Mouse (Mus musculus) forebrain, postnatal 0 days (tissue): ENCODE results near the gene Sfta2. TPM values are rescaled to one million over a fixed set of nuclear protein-coding genes. Genes with fewer than 3 reads are reported as not detected.

ENCODE experiments used
- ATAC-seq: fragments of 200-750 bp; cut with Nextera tagmentation; 2 replicates; pipeline ENCODE4 v1.8.0; 2017; ENCODE audit warnings: mild to moderate bottlenecking, moderate library complexity
- DNase-seq: peaks from one replicate; pipeline ENCODE4 v3.0.0-alpha.2; 2015
- H3K27ac ChIP-seq: fragments of 300-500 bp; sonication (generic); 2 replicates; pipeline ENCODE4 v1.5.1; 2014; ENCODE audit warnings: low read depth, mild to moderate bottlenecking, antibody characterized with exemption, low read length, moderate library complexity, mixed read lengths
- H3K27me3 ChIP-seq: fragments of 300-500 bp; sonication (generic); 2 replicates; pipeline ENCODE4 v1.6.1; 2014; ENCODE audit warnings: mild to moderate bottlenecking, low read length, mixed read lengths; ENCODE audit not compliant: insufficient read depth
- H3K36me3 ChIP-seq: fragments of 300-500 bp; sonication (generic); 2 replicates; pipeline ENCODE4 v1.6.1; 2014; ENCODE audit warnings: mild to moderate bottlenecking, moderate library complexity; ENCODE audit not compliant: insufficient read depth
- H3K4me1 ChIP-seq: fragments of 300-500 bp; sonication (generic); 2 replicates; pipeline ENCODE4 v1.6.1; 2014; ENCODE audit warnings: antibody characterized with exemption; ENCODE audit not compliant: insufficient read depth
- H3K4me2 ChIP-seq: fragments of 300-500 bp; sonication (generic); 2 replicates; pipeline ENCODE4 v1.6.1; 2014; ENCODE audit warnings: low read depth, mild to moderate bottlenecking, moderate library complexity
- H3K4me3 ChIP-seq: fragments of 300-500 bp; sonication (generic); 2 replicates; pipeline ENCODE4 v1.5.1; 2014; ENCODE audit warnings: low read depth, low read length, mixed read lengths
- H3K9ac ChIP-seq: fragments of 300-500 bp; sonication (generic); 2 replicates; pipeline ENCODE4 v1.6.1; 2014; ENCODE audit warnings: mild to moderate bottlenecking
- H3K9me3 ChIP-seq: fragments of 300-500 bp; sonication (generic); 2 replicates; pipeline ENCODE4 v1.6.1; 2016; ENCODE audit warnings: low read length
- CTCF ChIP-seq: sonication (generic); IDR thresholded peaks from 2 replicates; pipeline ENCODE4 v1.5.1; 2016; ENCODE audit warnings: antibody characterized with exemption, control low read depth, low read depth
- WGBS: fragments of 180-500 bp; shearing (Covaris S2); extraction: QIAGEN DNeasy Blood & Tissue Kit; methylation state at CpG from one replicate; pipeline ENCODE4 v1.1.7; 2014; 5-methylcytosine and 5-hydroxymethylcytosine counted together
- polyA plus RNA-seq: library from polyadenylated mRNA; unstranded; fragments of >200 nt; fragmentation: Nextera tagmentation; extraction: Ambion mirVana; gene quantifications from 2 replicates; pipeline ENCODE4 v1.2.1, GENCODE M21; 2015
- total RNA-seq: library from RNA; depleted of rRNA; stranded (reverse); fragments of >200 nt; gene quantifications from 2 replicates; pipeline ENCODE4 v1.2.3, GENCODE M21; 2014; rRNA removed

Gene Sfta2
- total and polyA plus RNA-seq, 2 experiments from 2014 or later: not detected

- Histone ChIP-seq H3K4me1 (peaks cover 28% of the 10 kb centered on the region), H3K4me3 (peak overlapping the region; percentile 42), H3K9me3 (no peaks in the 10 kb centered on the region), H3K27me3 (no peaks in the 10 kb centered on the region), H3K9ac (peak overlapping the region; percentile 68), H3K4me2 (peak overlapping the region; percentile 83), H3K36me3 (peaks cover 9% of the 10 kb centered on the region), H3K27ac (peak overlapping the region; percentile 96)
- under 1% methylated on average over 16 of the region's 16 CpGs for WGBS
- ATAC-seq (peak; percentile 78), DNase-seq (peak; percentile 82)
- TF ChIP-seq CTCF: no peak
These were observed 96.6 kb downstream of the Sfta2 start for GRCm38 (mm10) chr17:35697759-35698500.

- no peak for TF ChIP-seq CTCF
- Histone ChIP-seq H3K9ac (peak overlapping the region; percentile 68), H3K4me3 (peak overlapping the region; percentile 42), H3K27me3 (no peaks in the 10 kb centered on the region), H3K9me3 (no peaks in the 10 kb centered on the region), H3K4me2 (peak overlapping the region; percentile 83), H3K4me1 (peaks cover 28% of the 10 kb centered on the region), H3K36me3 (peaks cover 3% of the 10 kb centered on the region), H3K27ac (peak overlapping the region; percentile 96)
- DNase-seq (no peak), ATAC-seq (no peak)
- WGBS: 7% methylated on average over 5 of the region's 5 CpGs
These were observed 97.1 kb downstream of the Sfta2 start for GRCm38 (mm10) chr17:35698501-35698883.

- Histone ChIP-seq H3K27ac (peak overlapping the region; percentile 96), H3K9ac (peak overlapping the region; percentile 83), H3K4me3 (peak overlapping the region; percentile 69), H3K4me1 (peaks cover 35% of the 10 kb centered on the region), H3K27me3 (no peaks in the 10 kb centered on the region), H3K4me2 (peak overlapping the region; percentile 70), H3K9me3 (no peaks in the 10 kb centered on the region), H3K36me3 (no peaks in the 10 kb centered on the region)
- peak; percentile 67 for DNase-seq
- 2% methylated on average over 19 of the region's 19 CpGs for WGBS
- ATAC-seq: peak; percentile 8
- TF ChIP-seq CTCF: no peak
These were observed 98.6 kb downstream of the Sfta2 start for GRCm38 (mm10) chr17:35699919-35700318.

Other genes with a start within 250 kb of the Sfta2 start
- gene H2-Q4, start 221.9 kb upstream of the Sfta2 start, total RNA-seq: 3.2 and 5.1 TPM in 2 replicates
- 0.84 and 1.3 TPM in 2 replicates for gene H2-Q4, start 221.9 kb upstream of the Sfta2 start, polyA plus RNA-seq
- 0.15 and 0.43 TPM in 2 replicates for gene H2-Q6, start 176.7 kb upstream of the Sfta2 start, total RNA-seq
- 0.47 and 0.80 TPM in 2 replicates for gene H2-Q6, start 176.7 kb upstream of the Sfta2 start, polyA plus RNA-seq
- gene H2-Q7, start 162.4 kb upstream of the Sfta2 start, total RNA-seq: 1.7 and 2.4 TPM in 2 replicates
- gene H2-Q7, start 162.4 kb upstream of the Sfta2 start, polyA plus RNA-seq: 1.6 and 3.2 TPM in 2 replicates
- gene H2-Q10, start 131.5 kb upstream of the Sfta2 start, total RNA-seq: 0.46 and 1.2 TPM in 2 replicates
- gene H2-Q10, start 131.5 kb upstream of the Sfta2 start, polyA plus RNA-seq: 0.29 and 0.40 TPM in 2 replicates
- not detected in 2 replicates for gene Pou5f1, start 95.5 kb upstream of the Sfta2 start, total RNA-seq
- gene Pou5f1, start 95.5 kb upstream of the Sfta2 start, polyA plus RNA-seq: not detected in 2 replicates
- gene Tcf19, start 84.7 kb upstream of the Sfta2 start, total RNA-seq: 10.7 and 20.8 TPM in 2 replicates
- 10.8 and 11.8 TPM in 2 replicates for gene Tcf19, start 84.7 kb upstream of the Sfta2 start, polyA plus RNA-seq
- 5.6 and 9.6 TPM in 2 replicates for gene Cchcr1, start 84.4 kb upstream of the Sfta2 start, total RNA-seq
- gene Cchcr1, start 84.4 kb upstream of the Sfta2 start, polyA plus RNA-seq: 2.5 and 3.2 TPM in 2 replicates
- 0.54 and 0.76 TPM in 2 replicates for gene Psors1c2, start 68.3 kb upstream of the Sfta2 start, total RNA-seq
- gene Psors1c2, start 68.3 kb upstream of the Sfta2 start, polyA plus RNA-seq: 0.29 and 0.31 TPM in 2 replicates
- gene Cdsn, start 49.4 kb upstream of the Sfta2 start, total RNA-seq: 0.43 TPM in 1 of 2 replicates, not detected in the other
- gene Cdsn, start 49.4 kb upstream of the Sfta2 start, polyA plus RNA-seq: 0.18 and 0.20 TPM in 2 replicates
- not detected in 2 replicates for gene 2300002M23Rik, start 34.1 kb upstream of the Sfta2 start, total RNA-seq
- gene 2300002M23Rik, start 34.1 kb upstream of the Sfta2 start, polyA plus RNA-seq: not detected in 2 replicates
- not detected in 2 replicates for gene Gm9573, start 25.1 kb downstream of the Sfta2 start, total RNA-seq
- gene Gm9573, start 25.1 kb downstream of the Sfta2 start, polyA plus RNA-seq: not detected in 2 replicates
- gene Mucl3, start 42.1 kb downstream of the Sfta2 start, total RNA-seq: 0.15 TPM in 1 of 2 replicates, not detected in the other
- gene Mucl3, start 42.1 kb downstream of the Sfta2 start, polyA plus RNA-seq: not detected in 2 replicates
- 29.5 and 42.0 TPM in 2 replicates for gene Vars2, start 66.0 kb downstream of the Sfta2 start, total RNA-seq
- gene Vars2, start 66.0 kb downstream of the Sfta2 start, polyA plus RNA-seq: 8.5 and 10.4 TPM in 2 replicates
- gene Gtf2h4, start 72.2 kb downstream of the Sfta2 start, total RNA-seq: 21.2 and 30.9 TPM in 2 replicates
- 20.9 and 22.1 TPM in 2 replicates for gene Gtf2h4, start 72.2 kb downstream of the Sfta2 start, polyA plus RNA-seq
- gene Ddr1, start 103.1 kb downstream of the Sfta2 start, total RNA-seq: 53.0 and 59.8 TPM in 2 replicates
- gene Ddr1, start 103.1 kb downstream of the Sfta2 start, polyA plus RNA-seq: 37.3 and 51.2 TPM in 2 replicates
- gene Ier3, start 220.1 kb downstream of the Sfta2 start, total RNA-seq: 8.9 and 9.0 TPM in 2 replicates
- gene Ier3, start 220.1 kb downstream of the Sfta2 start, polyA plus RNA-seq: 13.0 and 13.1 TPM in 2 replicates
- 90.4 and 103 TPM in 2 replicates for gene Flot1, start 221.7 kb downstream of the Sfta2 start, total RNA-seq
- gene Flot1, start 221.7 kb downstream of the Sfta2 start, polyA plus RNA-seq: 104 and 113 TPM in 2 replicates
- 3,707 and 3,724 TPM in 2 replicates for gene Tubb5, start 236.8 kb downstream of the Sfta2 start, total RNA-seq
- 2,151 and 2,226 TPM in 2 replicates for gene Tubb5, start 236.8 kb downstream of the Sfta2 start, polyA plus RNA-seq
- 15.3 and 20.4 TPM in 2 replicates for gene Mdc1, start 240.0 kb downstream of the Sfta2 start, total RNA-seq
- 3.0 and 4.4 TPM in 2 replicates for gene Mdc1, start 240.0 kb downstream of the Sfta2 start, polyA plus RNA-seq